Mouse (Mus musculus) left cerebral cortex, adult 9 months (tissue): Measurements from ENCODE around the gene Gzmm.

Experiments
- DNase-seq, 2 experiments: peaks; one replicate each; pipeline ENCODE4 v3.0.0; 2022; ENCODE audit warnings: low spot score in 2 of 2

Gzmm gene

DNA sequence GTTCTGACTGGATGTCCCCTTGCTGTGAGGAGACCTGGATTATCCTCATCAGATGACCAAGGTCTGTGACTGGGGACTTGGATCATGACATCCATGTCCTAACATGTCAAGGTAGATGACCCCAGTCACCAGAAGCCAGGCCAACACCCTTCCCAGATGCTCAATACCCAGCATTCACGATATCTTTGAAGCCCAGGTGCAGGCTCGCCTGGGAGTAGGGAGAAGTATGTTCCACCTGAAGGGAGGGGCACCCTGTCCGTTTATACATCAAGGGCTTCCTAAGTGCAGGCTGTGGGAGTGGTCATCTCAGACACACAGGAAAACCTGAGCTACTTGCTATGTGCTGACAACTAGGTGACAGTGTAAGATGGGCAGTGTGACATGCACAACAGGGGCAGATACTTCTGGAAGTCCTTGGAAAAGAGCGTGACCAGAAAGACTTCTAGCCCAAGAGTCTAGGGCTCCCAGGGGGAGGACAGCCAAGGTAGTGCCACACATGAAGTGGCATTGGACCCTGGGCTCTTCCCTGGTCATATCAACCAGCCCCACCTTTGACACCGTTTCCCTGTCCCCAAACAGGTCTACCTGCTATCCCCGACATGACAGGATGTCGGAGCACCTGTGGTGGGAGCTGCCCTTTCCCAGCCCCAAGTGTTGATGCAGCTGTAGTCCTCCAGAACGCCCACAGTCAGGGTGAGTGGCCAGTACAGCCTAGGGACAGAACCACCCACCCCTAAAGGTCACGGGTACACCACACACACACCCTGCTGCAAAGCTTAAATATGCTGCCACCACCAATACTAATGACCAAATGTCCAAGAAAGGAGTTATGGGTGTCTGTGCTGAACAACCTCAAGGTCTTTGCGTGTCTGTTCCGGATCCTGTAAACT, 8.0 kb upstream of the Gzmm start:
- DNase-seq = no peak

GRCm38 (mm10) chr10:79681591-79682245, 7.1 kb upstream of the Gzmm start, which contains the start of gene Cdc34:
Gene Cdc34, plus strand, starts transcription at chr10:79682195.
- peak; percentile 99 for DNase-seq

- no peak for DNase-seq
These were observed 6.3 kb upstream of the Gzmm start for GRCm38 (mm10) chr10:79682551-79682915.

GRCm38 (mm10) chr10:79682916-79683582, 5.8 kb upstream of the Gzmm start:
- no peak for DNase-seq

GRCm38 (mm10) chr10:79683726-79684640, 4.8 kb upstream of the Gzmm start:
- no peak for DNase-seq

DNA sequence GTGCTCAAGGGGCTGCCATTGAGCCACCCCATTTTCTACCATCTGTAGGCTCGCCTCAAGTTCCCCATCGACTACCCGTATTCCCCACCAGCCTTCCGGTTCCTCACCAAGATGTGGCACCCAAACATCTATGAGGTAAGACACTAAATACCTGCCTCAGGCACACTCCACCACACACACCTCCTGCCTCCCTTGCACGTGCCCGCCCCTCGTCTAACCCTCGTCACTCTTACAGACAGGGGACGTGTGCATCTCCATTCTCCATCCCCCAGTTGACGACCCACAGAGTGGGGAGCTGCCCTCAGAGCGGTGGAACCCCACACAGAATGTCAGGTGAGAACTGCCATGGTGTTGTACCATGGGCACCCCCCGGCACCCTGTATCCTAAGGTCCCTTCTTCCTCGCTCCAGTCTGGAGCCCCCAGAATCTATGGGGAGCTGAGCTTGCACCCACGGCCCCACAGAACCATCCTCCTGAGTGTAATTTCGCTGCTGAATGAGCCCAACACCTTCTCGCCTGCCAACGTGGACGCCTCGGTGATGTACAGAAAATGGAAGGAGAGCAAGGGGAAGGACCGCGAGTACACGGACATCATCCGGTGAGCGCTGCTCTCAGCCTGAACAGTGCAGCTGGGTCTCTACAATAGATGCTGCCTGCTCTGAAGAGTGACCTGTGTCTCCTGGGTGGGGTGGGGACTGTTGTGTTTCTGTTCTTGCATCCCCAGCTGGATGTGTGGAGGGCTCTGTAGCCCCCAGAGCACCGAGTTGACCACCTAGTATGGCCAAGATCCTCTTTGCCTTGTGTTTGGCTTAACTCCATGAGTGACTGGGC, 3.8 kb upstream of the Gzmm start:
- no peak for DNase-seq

- no peak for DNase-seq
These were observed 2.6 kb upstream of the Gzmm start for GRCm38 (mm10) chr10:79686219-79686618.

DNA sequence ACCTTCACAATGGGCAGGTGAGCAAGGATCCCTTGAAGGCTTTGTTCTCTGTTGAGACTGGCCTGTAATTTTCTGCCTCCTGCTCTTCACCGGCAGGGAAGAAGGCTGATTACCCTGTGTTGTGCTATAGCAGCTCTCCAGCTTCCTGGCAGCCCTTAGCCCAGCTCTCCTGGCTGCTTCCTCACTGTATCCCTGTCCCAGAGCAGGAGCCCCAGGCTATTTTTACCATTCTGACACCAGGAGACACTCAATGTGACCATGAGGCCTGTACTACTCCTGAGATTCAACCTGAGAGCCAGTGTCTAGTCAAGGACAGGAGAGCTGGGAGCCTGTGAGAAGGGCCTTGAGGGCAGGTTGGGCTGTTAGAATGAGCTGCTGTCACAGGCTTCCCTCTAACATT, 2.1 kb upstream of the Gzmm start:
- no peak for DNase-seq

DNA sequence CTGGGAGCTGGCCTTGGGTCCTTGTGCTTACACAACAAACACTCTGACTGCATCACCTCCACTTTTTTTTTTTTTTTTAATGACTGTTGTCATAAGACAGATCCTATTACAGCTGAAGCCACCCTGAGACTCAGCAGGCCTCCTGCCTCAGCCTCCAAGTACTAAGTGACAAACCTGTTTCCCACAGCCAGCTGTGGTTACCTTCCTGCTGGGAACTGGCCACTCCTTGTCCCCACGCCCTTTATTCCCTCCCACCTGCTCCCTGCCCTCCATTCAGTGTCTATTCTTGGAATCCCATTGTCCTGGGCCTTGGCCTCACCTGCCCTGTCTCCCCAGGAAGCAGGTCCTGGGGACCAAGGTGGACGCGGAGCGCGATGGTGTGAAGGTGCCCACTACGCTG, 1.3 kb upstream of the Gzmm start:
- no peak for DNase-seq

GRCm38 (mm10) chr10:79689178-79689577, 358 bp downstream of the Gzmm start:
- no peak for DNase-seq

DNA sequence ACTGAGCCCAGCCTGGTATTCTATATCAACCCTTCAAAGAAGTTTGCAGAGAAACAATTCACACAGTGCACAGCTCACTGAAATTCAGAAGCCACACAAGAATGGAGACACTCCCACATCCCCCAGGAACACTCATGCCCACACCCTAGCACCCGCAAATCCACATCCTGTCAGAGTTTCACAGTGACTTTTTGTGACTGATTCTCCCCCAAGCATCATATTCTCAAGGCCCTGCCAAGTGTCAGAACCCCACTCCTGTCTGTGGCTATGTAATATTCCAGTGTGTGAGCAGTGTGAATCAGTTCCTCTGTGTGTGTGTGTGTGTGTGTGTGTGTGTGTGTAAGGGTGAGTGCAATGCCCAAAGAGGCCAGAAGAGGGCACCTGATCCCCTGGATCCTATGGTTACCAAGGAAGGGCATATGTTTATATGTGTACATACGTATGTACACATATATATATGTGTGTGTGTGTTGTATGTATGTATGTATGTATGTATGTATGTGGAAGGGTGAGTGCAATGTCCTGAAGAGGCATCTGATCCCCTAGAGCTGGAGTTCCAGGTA, 3.2 kb downstream of the Gzmm start:
- DNase-seq = no peak

DNA sequence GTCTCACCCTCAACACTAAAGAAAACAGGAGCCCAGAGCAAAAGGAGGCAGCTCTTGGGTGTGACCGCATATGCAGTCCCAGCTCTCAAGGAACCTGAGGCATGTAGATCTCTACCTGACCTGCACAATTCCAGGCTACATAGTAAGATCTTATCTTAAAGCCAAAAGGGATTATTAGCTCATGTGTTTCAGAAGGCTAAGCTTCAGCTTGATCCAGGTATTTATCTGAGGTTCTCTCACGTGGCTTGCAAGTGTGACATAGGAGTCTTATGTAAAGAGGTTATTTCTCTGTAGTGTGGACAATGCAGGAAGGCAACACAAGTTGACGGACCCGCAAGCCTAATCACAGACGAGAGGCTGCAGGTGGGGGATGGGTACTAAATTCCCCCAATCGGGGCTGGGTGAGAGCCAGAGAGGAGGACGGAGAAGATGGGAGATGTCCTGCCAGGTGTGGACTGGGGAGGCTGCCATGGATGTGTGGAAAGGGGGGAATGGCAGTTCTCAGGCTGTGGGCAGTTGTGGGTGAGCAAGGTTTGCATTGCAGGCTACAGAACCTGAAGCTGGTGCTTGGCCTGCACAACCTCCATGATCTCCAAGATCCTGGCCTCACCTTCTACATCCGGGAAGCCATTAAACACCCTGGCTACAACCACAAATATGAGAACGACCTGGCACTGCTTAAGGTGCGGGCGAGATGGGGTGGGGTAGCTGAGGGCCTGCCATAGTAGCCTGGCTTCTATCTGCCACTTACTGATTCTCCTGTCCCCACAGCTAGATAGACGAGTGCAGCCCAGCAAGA, 5.0 kb downstream of the Gzmm start:
- no peak for DNase-seq

- DNase-seq = no peak
These were observed 5.5 kb downstream of the Gzmm start for GRCm38 (mm10) chr10:79694379-79694655.

DNA sequence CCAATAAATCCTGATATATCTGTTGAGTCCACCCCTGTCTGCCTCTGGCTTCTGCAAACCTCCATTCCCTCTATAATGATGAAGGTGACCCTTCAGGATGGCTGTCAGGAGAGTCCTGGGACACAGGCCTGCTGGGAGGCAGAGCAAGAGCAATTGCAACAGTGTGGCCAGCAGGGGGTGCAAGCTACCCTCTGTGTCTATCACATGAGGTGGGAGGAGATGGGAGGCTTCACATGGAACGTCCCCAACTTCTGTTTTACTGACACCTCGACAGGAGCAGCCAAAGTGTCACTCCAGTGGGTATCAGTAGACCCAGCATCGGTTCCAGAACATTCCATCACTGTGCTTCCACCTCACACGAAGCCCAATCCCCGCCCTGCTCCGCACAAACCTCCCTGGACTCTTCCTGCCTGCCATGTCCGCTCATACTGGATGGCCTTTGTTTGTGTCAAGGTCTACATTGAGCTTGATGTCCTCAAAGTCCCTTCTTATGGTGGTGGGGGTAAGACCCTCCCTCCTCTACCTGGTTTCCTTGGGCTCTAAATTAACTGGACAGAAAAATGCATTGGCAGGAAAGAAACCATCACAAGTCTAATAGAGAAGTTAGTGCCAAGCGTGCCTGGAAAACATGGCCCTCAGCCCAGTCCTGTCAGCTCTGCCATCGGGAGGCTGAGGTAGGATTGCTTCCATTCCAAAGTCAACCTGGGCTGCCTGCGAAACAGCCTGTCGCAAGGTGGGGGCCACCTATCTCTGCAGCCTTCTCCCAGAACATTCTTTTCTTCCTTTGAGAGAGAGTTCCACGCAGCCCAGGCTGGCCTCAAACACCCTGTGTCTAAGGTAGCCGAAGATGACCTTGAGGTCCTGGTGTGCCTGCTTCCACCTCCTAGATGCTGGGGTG, 6.7 kb downstream of the Gzmm start:
- no peak for DNase-seq

DNA sequence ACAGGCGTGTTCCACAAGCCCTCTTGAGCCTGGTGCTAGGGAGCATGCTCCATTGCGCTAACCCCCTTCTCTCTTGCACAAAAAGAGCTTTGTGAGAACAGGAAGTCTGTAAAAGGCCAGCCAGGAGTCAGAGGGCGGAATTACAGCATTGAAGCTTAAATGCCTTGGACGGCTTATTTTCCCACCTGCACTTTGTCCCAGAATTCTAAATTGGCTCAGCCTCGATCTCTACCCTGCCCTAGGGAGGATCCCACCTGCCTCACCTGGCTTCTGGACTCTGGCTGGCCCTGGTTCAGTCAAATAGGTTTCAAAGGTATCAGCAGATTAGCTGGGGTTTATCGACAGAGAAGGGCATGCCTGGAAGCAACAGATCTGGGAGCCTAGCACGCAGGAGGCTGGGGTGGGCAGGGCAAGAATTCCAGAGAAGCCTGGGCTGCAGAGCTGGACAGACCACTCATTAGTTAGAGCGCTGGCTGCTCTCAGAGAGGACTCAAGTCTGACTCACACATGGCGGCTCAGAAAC, 7.4 kb downstream of the Gzmm start:
- no peak for DNase-seq

DNA sequence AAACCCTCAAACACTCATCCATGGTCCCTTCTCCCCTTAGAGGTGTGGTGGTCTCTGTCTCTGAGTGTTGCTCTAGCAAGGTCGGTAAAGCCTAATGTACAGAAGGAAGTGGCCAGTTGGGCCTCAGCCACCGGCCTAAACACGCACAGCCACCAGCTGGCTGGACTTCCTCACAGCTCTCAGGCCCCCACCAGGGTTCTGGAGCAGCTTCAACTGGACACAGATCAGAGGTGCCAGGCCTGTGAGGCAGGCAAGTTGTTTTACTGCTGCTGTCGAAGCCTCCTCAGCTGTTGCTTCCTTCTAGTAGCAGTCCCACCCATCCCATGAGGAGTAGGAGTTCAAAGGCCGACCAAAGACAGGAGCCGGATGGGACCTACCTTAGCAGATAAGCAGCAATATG, 9.1 kb downstream of the Gzmm start:
- no peak for DNase-seq

- no peak for DNase-seq
These were observed 9.6 kb downstream of the Gzmm start for GRCm38 (mm10) chr10:79698459-79698858.

DNA sequence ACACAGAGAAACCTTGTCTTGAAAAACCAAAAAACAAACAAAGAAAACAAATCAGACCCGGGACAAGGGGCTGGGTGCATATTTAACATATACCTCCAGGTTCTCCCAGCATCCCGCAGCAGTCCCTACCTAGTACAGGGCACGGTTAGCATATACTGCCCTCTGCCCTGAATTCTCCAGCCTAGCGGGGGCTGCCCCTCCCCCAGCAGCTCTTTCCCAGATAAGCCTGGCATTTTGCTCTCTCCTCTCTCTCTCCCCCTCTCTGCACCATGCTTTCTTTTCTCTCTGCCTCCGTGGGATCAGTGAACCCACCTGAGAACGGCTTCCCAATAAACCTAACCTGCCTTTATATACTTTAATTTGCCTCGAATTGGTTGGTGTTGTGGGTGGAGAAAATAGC, 11.9 kb downstream of the Gzmm start:
- DNase-seq = no peak
